Mouse (Mus musculus) ES-E14 (cell line): Measurements from ENCODE around the gene Icam1.

Experiments
- HCFC1 ChIP-seq: IDR thresholded peaks from 2 replicates; pipeline ENCODE4 v1.6.1; 2012; ENCODE audit warnings: low read length, inconsistent platforms, borderline replicate concordance; ENCODE audit not compliant: insufficient read depth
- ZNF384 ChIP-seq: IDR thresholded peaks from 2 replicates; pipeline ENCODE4 v1.6.1; 2012; ENCODE audit warnings: low read depth, low read length, inconsistent platforms

DNA sequence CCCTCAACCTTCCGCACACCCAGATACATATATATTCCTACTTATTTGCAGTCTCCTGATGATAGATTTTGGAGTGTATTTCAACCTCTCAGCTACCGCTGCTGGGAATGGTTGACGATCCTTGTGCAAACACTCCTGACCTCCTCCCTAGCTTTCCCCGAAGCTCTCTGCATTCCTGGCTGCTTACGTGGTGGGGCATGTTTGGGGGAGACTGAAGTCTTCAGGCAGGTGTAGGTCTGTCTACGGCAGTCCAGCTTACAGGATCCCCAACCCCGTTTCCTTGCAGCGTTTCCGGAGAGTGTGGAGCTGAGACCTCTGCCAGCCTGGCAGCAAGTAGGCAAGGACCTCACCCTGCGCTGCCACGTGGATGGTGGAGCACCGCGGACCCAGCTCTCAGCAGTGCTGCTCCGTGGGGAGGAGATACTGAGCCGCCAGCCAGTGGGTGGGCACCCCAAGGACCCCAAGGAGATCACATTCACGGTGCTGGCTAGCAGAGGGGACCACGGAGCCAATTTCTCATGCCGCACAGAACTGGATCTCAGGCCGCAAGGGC lies 9.5 kb downstream of the Icam1 start:
- TF ChIP-seq ZNF384 (no peak), HCFC1 (no peak)
